Mouse (Mus musculus): ENCODE data around the gene Resp18. TPM values are rescaled to one million over a fixed set of nuclear protein-coding genes. Genes with fewer than 3 reads are reported as not detected.

Gene Resp18
- polyA plus RNA-seq, 1 experiment from 2014 or later, result 0.15 TPM

Other genes starting within 250 kb of the Resp18 start
- gene Nhej1, start 153.2 kb downstream of the Resp18 start, polyA plus RNA-seq (2015; fragmentation: Nextera tagmentation; extraction: Ambion mirVana), result 5.6 and 6.0 TPM in 2 replicates
- 2.5 and 2.6 TPM in 2 replicates for gene Slc23a3, start 144.5 kb downstream of the Resp18 start, polyA plus RNA-seq (2015; fragmentation: Nextera tagmentation; extraction: Ambion mirVana)
- 46.2 and 51.1 TPM in 2 replicates for gene Cnppd1, start 135.7 kb downstream of the Resp18 start, polyA plus RNA-seq (2015; fragmentation: Nextera tagmentation; extraction: Ambion mirVana)
- 47.7 and 52.7 TPM in 2 replicates for gene Retreg2, start 135.6 kb downstream of the Resp18 start, polyA plus RNA-seq (2015; fragmentation: Nextera tagmentation; extraction: Ambion mirVana)
- gene Zfand2b, start 109.8 kb downstream of the Resp18 start, polyA plus RNA-seq (2015; fragmentation: Nextera tagmentation; extraction: Ambion mirVana), result 41.0 and 41.1 TPM in 2 replicates
- 55.5 and 56.5 TPM in 2 replicates for gene Abcb6, start 98.0 kb downstream of the Resp18 start, polyA plus RNA-seq (2015; fragmentation: Nextera tagmentation; extraction: Ambion mirVana)
- gene Ankzf1, start 86.3 kb downstream of the Resp18 start, polyA plus RNA-seq (2015; fragmentation: Nextera tagmentation; extraction: Ambion mirVana), result 9.2 and 12.0 TPM in 2 replicates
- 26.5 and 28.5 TPM in 2 replicates for gene Atg9a, start 86.2 kb downstream of the Resp18 start, polyA plus RNA-seq (2015; fragmentation: Nextera tagmentation; extraction: Ambion mirVana)
- gene Glb1l, start 67.6 kb downstream of the Resp18 start, polyA plus RNA-seq (2015; fragmentation: Nextera tagmentation; extraction: Ambion mirVana), result 3.7 and 3.9 TPM in 2 replicates
- gene Stk16, start 67.6 kb downstream of the Resp18 start, polyA plus RNA-seq (2015; fragmentation: Nextera tagmentation; extraction: Ambion mirVana), result 73.3 and 73.4 TPM in 2 replicates
- 336 and 355 TPM in 2 replicates for gene Tuba4a, start 58.5 kb downstream of the Resp18 start, polyA plus RNA-seq (2015; fragmentation: Nextera tagmentation; extraction: Ambion mirVana)
- gene A630095N17Rik, start 46.3 kb downstream of the Resp18 start, polyA plus RNA-seq (2015; fragmentation: Nextera tagmentation; extraction: Ambion mirVana), result 0.25 TPM in 1 of 2 replicates, not detected in the other
- 33.8 and 33.9 TPM in 2 replicates for gene Dnajb2, start 42.0 kb downstream of the Resp18 start, polyA plus RNA-seq (2015; fragmentation: Nextera tagmentation; extraction: Ambion mirVana)
- gene Ptprn, start 13.9 kb downstream of the Resp18 start, polyA plus RNA-seq (2015; fragmentation: Nextera tagmentation; extraction: Ambion mirVana), result 0.04 and 0.11 TPM in 2 replicates
- gene Dnpep, start 39.6 kb upstream of the Resp18 start, polyA plus RNA-seq (2015; fragmentation: Nextera tagmentation; extraction: Ambion mirVana), result 52.4 and 52.7 TPM in 2 replicates
- gene Des, start 81.9 kb upstream of the Resp18 start, polyA plus RNA-seq (2015; fragmentation: Nextera tagmentation; extraction: Ambion mirVana), result 7.2 and 13.9 TPM in 2 replicates
- gene Speg, start 96.9 kb upstream of the Resp18 start, polyA plus RNA-seq (2015; fragmentation: Nextera tagmentation; extraction: Ambion mirVana), result 7.6 and 8.0 TPM in 2 replicates
- gene Gmppa, start 157.5 kb upstream of the Resp18 start, polyA plus RNA-seq (2015; fragmentation: Nextera tagmentation; extraction: Ambion mirVana), result 32.5 and 35.7 TPM in 2 replicates
- gene Asic4, start 172.0 kb upstream of the Resp18 start, polyA plus RNA-seq (2015; fragmentation: Nextera tagmentation; extraction: Ambion mirVana), result 0.06 TPM in 1 of 2 replicates, not detected in the other
- 2.6 and 3.1 TPM in 2 replicates for gene Chpf, start 200.9 kb upstream of the Resp18 start, polyA plus RNA-seq (2015; fragmentation: Nextera tagmentation; extraction: Ambion mirVana)
- 0.06 and 0.07 TPM in 2 replicates for gene Tmem198, start 201.1 kb upstream of the Resp18 start, polyA plus RNA-seq (2015; fragmentation: Nextera tagmentation; extraction: Ambion mirVana)
- gene Obsl1, start 228.0 kb upstream of the Resp18 start, polyA plus RNA-seq (2015; fragmentation: Nextera tagmentation; extraction: Ambion mirVana), result 4.0 and 6.3 TPM in 2 replicates
- gene Inha, start 228.7 kb upstream of the Resp18 start, polyA plus RNA-seq (2015; fragmentation: Nextera tagmentation; extraction: Ambion mirVana), result 0.63 and 0.90 TPM in 2 replicates
- gene Stk11ip, start 243.1 kb upstream of the Resp18 start, polyA plus RNA-seq (2015; fragmentation: Nextera tagmentation; extraction: Ambion mirVana), result 4.9 and 5.7 TPM in 2 replicates